Mouse (Mus musculus): Measurements from ENCODE around the gene Thra. TPM values are rescaled to one million over a fixed set of nuclear protein-coding genes. Genes with fewer than 3 reads are reported as not detected.

Gene Thra
- total RNA-seq, 2 experiments from 2014 or later: 956 to 985 TPM

GRCm38 (mm10) chr11:98796515-98797216 is 56.2 kb downstream of the Thra start:
- DNase-seq: peak; percentile 77 to 83

- no peak for DNase-seq
These were observed 56.9 kb downstream of the Thra start for GRCm38 (mm10) chr11:98797306-98797705.

DNA sequence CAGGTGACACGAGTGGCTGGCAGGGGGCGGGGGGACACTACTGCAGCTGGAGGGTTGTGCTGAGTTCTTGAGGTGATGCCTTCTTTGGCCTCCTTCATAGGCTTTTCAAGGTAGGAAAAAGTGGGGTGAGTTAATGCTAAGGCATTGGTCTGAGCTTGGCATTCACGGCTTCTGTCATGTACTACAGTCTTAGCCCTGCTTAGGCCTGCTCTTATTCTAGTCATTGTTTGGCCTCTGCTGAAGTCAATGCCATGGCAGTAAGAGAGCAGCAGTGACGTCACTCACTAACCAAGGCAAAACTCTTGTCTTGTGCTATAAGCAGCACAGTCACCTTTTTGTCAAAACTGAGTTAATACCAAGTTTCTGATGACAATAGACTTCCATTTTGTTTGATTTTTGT is 57.5 kb downstream of the Thra start:
- no peak for DNase-seq

DNA sequence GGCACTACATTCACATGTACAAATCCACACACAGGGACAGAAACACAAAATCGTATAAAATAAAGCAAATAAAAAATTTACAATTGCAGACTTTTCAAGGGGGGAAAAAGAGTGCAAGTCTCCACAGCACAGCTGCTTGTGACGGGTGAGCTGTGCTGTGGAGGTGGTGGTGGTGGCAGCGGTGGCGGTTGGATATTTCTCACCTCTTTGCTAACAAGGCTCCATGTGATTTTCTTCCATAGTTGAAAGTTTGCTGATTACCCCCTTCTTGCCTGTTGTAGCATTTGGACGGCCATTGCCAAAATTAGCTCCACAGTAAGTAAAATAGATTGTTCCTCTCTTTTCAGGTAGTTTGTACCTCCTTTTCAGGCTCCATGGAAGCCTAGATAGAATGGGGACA is 64.2 kb downstream of the Thra start, which contains the start of gene Casc3:
Gene Casc3 (plus strand): TSS at position 301 of the 400 bp plus-strand sequence.
- no peak for DNase-seq

DNA sequence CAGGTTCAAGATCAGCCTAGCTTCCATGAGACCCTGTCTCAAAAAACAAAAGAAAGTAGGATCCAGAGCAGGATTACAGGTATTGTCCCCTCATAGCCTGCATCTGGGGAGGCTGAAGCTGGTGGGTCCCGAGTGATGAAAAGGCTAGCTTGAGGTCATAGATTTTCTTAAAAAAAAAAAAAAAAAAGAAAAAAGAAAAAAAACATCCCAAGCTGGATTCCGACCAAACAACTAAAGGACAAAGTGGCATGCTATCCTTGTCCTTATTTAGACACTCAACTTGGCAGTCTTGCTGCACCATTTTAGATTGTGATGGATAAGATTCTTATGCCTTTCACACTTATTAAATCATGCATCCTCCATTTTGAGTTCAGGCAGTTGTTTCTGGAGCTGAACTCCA is 68.0 kb downstream of the Thra start:
- DNase-seq: no peak

DNA sequence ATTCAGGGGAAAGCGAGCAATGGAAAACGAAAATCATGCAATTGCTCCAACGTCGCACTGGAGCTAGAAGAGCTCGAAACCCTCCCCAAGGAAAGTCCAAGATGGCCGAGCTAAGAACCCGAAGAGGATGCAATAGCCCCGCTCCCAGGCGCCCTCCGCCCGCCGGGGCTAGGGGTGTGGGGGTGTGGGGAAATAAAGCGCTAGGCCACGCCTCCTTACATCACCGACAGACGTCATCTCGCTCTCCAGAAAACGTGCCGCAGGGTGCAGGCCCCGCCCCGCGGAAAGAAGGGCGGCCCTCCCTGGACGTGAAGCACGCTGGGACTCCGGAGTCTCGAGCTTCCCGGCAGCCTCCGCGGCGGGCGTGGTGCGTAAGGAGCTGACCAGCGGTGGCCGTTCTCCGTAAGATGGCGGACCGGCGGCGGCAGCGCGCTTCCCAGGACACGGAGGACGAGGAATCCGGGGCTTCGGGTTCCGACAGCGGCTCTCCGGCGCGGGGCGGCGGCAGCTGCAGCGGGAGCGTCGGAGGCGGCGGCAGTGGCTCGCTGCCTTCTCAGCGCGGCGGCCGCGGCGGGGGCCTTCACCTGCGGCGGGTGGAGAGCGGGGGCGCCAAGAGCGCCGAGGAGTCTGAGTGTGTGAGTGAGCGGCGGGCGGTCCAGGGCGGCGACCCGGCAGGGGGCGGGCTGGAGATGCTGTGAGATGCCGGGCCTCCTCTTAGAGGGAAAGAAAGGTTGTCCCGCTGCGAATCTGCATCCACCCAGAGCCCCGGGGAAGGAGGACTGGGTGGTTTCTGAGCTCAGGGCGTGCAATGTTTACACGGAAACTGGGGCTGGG is 69.2 kb downstream of the Thra start:
- peak; percentile 99 for DNase-seq

GRCm38 (mm10) chr11:98810686-98811085 is 70.2 kb downstream of the Thra start:
- no peak for DNase-seq

GRCm38 (mm10) chr11:98816706-98817239 is 76.3 kb downstream of the Thra start:
- no peak for DNase-seq

Other genes with a start within 250 kb of the Thra start
- gene Ikzf3, start 194.6 kb upstream of the Thra start, total RNA-seq (2021): not detected
- gene Zpbp2, start 189.5 kb upstream of the Thra start, total RNA-seq (2021): not detected
- gene Ormdl3, start 153.3 kb upstream of the Thra start, total RNA-seq (2021): 10 to 100 TPM; 55.7 to 61.4 TPM
- gene Lrrc3c, start 142.3 kb upstream of the Thra start, total RNA-seq (2021): not detected
- 10 to 100 TPM; 12.8 to 16.2 TPM for gene Gm12355, start 115.0 kb upstream of the Thra start, total RNA-seq (2021)
- gene Gsdma3, start 114.3 kb upstream of the Thra start, total RNA-seq (2021): under 1 TPM in 1 of 2 experiments, not detected in 1; 0.25 TPM
- gene Gsdma2, start 93.9 kb upstream of the Thra start, total RNA-seq (2021): not detected
- not detected for gene Gsdma, start 76.3 kb upstream of the Thra start, total RNA-seq (2021)
- gene Psmd3, start 58.1 kb upstream of the Thra start, total RNA-seq (2021): 100 to 1,000 TPM; 125 to 126 TPM
- not detected for gene Csf3, start 39.4 kb upstream of the Thra start, total RNA-seq (2021)
- 100 to 1,000 TPM; 127 to 140 TPM for gene Med24, start 11.2 kb upstream of the Thra start, total RNA-seq (2021)
- gene Nr1d1, start 34.7 kb downstream of the Thra start, total RNA-seq (2021): 10 to 100 TPM; 59.1 to 78.4 TPM
- 100 to 1,000 TPM; 185 to 187 TPM for gene Msl1, start 54.9 kb downstream of the Thra start, total RNA-seq (2021)
- 10 to 100 TPM; 52.2 to 61.2 TPM for gene Casc3, start 64.3 kb downstream of the Thra start, total RNA-seq (2021)
- gene Rapgefl1, start 96.1 kb downstream of the Thra start, total RNA-seq (2021): 100 to 1,000 TPM; 204 to 218 TPM
- gene Wipf2, start 123.0 kb downstream of the Thra start, total RNA-seq (2021): 10 to 100 TPM; 67.3 to 72.9 TPM
- under 1 TPM; 0.50 to 0.88 TPM for gene Cdc6, start 167.2 kb downstream of the Thra start, total RNA-seq (2021)
- gene Rara, start 187.2 kb downstream of the Thra start, total RNA-seq (2021): 10 to 100 TPM; 18.5 to 18.7 TPM
- gene Gjd3, start 242.4 kb downstream of the Thra start, total RNA-seq (2021): 1 to 10 TPM in 1 of 2 experiments, under 1 TPM in 1; 0.96 to 1.1 TPM